Mouse (Mus musculus) erythroblast, embryonic 14.5 days (primary cell): Measurements from ENCODE around the gene Commd8.

Experiments used
- GATA1 ChIP-seq: IDR thresholded peaks from 2 replicates; pipeline ENCODE4 v1.6.1; 2012; ENCODE audit warnings: low read length, inconsistent platforms, mixed read lengths
- TAL1 ChIP-seq: IDR thresholded peaks from 3 replicates; pipeline ENCODE4 v1.6.1; 2012; ENCODE audit warnings: low read length, inconsistent platforms, mixed read lengths

DNA sequence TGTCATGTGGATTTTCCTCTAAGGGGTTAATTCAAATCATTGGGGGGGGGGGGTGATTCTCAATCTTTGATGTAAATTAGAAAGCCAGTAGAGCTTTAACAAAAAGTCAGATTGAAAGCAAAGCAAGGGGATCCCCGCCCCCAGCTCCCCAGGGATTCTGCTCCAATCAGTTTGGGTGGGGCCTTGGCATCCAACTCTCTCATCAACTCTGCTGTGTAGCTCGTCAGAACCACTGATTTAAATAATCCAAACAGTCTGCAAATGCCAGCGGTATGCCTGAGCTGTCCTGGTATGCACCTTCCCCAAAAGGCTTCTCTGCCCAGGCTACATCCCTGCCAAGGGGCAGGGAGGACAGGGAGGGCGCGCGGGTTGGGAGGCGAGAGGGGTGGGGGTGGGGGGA is 33.6 kb upstream of the Commd8 start:
- no peak for TF ChIP-seq GATA1
- TF ChIP-seq TAL1: no peak
